Mouse (Mus musculus) adrenal gland, adult 2 months (tissue): ENCODE results near the gene Bcl7b. TPM values are rescaled to one million over a fixed set of nuclear protein-coding genes. Genes with fewer than 3 reads are reported as not detected.

Experiments used
- DNase-seq: peaks from one replicate; pipeline ENCODE4 v3.0.0; 2021
- long read RNA-seq: library from polyadenylated mRNA; stranded (forward); transcript quantifications from one replicate; pipeline ENCODE4 v2.0.0, GENCODE M21; 2021
- polyA plus RNA-seq: library from polyadenylated mRNA; depleted of rRNA; stranded (reverse); fragments of >200 nt; gene quantifications from 2 replicates; pipeline ENCODE4 v1.2.3, GENCODE M21; 2012; rRNA removed
- total RNA-seq, 2 experiments: library from RNA; stranded (reverse); gene quantifications; 2 replicates each; pipeline ENCODE4 v1.2.3; 2021

The Bcl7b gene
- total RNA-seq (10 to 100 TPM; 77.9 to 95.3 TPM), polyA plus RNA-seq (52.4 and 79.9 TPM in 2 replicates)
- long read RNA-seq, transcript Bcl7b-202 (3 exons, 564 nt): minor isoform, 9 of 113 reads
- long read RNA-seq, transcript Bcl7b-201 (6 exons, 1,758 nt): major isoform, 94 of 113 reads
- long read RNA-seq, partial matches to known transcripts: 0 of 113 reads
- long read RNA-seq, other reads (novel, unspliced or antisense): 9 of 113 reads

DNA sequence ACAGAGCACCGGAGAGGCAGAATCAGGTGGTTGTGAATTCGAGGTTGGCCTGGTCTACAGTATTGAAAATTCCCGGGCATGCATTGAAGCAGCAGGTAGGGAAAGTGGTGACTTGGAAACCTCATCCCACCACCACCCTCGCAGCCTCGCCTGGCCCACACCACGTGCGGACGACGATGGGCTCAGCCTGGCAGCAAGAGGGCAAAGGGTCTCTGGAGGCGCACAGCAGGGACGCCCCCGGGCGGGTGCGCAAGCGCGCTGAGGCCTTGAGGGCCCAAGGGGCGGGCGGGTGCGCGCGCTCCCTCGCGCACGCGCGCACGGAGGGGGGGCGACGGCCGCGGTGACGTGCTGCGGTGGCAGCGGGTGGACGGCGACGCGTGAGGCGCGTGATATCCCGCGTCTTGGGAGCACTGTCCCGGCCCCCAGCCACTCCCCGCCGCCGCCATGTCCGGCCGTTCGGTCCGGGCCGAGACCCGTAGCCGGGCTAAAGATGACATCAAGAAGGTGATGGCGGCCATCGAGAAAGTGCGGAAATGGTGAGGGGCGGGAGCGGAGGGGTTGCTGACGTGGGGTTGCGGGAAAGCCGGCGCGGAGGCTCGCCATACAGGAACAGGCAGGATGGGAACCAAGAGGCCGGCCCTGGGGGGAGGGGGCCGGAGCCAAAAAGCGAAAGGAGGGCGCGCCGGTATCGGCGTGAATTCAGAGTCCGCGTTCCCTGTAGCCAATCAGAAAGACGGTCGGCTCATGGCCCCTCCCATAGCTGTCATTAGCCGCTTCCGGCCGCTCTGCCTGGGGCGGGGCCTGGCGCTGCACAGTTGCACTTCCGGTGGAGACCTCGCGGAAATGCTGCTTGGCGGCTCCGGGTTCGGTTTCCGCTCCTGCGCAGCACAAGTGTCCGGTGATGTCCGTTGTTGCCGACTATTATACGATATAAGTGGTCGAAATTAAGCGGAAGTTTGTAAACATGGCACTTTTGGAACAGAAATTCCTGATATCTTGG, at the start of gene Bcl7b:
TSS of gene Bcl7b (plus strand) at position 221 of the 1,000 bp plus-strand sequence.
- DNase-seq: peak; percentile 98

DNA sequence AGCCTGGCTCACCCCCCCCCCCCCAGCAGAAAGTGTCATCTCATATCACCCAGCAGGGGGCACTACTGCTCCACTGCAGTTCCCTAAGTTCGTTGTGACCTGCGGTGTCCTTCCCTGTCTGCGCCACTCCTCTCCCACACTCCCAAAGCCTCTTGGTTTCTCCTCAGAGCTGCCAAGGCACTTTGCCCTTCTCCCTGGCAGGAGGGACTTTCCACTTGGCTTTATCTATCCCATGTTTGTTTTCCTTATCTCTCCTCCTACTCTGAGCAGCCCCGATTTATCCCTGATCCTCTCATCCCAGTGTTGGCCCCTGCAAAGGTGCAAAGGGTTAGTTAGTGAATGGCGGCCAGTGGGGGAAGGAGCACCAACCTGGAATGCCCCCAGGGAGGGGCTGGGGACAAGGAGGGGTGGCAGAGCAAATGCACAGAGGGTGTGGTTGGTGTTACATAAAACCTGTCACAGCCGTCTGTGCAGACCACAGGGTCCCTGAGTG, 49.4 kb upstream of the Bcl7b start:
- DNase-seq: peak; percentile 78

DNA sequence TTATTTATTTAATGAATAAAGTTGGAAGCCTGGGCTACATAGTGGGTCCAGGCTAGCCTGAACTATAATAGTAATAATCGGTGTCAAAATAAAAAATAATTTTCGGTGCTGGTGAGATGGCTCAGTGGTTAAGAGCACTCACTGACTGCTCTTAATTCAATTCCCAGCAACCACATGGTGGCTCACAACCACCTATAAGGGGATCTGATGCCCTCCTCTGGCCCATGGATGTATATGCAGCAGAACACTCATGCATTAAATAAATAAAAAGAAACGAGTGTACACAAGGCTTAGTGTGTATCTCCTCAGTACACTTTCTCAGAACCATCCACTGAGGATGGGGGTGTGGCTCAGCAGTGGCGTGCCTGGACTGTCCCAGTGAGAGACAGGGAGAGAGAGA, 47.3 kb upstream of the Bcl7b start:
- DNase-seq: no peak

DNA sequence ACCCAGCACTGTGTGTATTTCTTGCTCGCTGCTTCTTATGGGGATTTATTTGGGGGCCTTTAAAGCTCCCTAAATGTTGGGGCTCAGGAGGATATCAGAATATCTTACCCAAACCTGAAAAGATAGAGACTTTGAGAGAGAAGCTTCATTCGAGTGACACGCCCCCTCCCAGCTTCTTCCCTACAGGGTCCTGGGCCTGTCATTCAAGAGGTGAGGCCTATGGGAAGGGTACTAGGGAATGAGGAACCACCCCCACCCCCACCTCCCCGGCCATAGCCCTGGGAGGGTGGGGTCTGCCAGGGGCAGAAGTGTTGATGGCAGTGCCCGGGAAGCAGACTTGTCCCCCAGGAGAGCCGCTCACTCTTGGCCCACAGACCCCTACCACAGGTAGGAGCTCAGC, 42.0 kb upstream of the Bcl7b start:
- DNase-seq: no peak

DNA sequence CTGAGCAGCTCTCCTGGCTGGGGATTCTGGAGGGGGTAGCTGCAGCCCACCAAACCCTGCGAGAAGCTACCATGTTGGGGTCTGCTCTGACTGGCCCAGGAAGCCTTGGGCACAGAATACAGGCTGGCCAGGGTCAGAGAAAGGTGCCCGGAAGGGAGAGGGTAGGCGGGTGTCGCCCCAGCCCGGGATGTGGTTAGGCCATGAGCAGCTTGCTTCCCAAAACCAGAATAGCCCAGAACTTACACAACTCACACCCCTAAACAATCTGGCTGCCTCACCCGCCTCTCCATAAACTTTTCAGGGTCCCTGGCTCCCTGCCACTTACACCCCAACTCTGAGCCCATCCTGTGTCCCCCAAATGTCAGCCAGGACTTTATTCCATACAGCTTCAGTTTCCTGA, 40.4 kb upstream of the Bcl7b start:
- no peak for DNase-seq

DNA sequence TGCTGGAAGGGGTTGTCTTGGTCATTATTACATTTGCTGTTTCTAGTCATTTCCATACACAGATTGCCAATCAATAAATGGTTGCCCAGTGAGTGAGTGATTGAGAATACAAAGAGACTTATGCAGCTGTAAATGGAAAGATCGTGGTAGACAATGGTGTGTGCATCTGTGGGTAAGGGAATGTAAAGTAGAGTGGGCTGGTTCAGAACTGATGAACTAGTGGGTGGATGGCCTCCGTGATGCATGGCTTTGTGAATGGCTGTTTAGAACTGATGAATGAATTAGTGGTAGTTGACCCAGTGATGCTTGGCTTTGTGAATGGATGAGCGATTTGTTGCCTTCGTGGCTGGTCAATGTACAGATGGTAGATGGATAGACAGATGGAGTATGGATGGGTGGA, 38.3 kb upstream of the Bcl7b start:
- DNase-seq: no peak

DNA sequence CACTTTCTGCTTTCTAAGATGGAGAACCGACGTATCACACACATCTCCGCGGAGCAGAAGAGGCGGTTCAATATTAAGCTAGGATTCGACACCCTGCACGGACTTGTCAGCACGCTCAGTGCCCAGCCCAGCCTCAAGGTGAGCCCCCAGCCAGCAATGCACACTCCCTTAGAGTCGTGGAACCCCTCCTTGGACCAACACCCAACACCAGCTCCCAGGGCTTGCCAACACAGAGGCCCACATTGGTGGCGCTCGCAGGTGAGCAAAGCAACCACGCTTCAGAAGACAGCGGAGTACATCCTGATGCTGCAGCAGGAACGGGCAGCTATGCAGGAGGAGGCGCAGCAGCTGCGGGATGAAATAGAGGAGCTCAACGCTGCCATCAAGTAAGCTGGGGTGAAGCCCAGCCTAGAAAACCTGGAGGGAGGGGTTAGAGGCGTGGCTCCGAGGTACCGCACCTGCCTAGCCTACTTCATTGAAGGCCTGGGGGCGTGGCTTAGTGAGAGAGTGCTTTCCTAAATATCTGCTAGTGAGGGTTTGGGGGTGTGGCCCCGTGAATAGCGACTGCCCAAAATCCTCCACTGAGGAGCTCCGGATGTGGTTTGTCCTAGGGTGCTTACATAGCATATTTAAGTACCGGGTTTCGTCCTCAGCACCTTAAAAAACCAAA, 34.2 kb upstream of the Bcl7b start:
- DNase-seq: peak; percentile 29

DNA sequence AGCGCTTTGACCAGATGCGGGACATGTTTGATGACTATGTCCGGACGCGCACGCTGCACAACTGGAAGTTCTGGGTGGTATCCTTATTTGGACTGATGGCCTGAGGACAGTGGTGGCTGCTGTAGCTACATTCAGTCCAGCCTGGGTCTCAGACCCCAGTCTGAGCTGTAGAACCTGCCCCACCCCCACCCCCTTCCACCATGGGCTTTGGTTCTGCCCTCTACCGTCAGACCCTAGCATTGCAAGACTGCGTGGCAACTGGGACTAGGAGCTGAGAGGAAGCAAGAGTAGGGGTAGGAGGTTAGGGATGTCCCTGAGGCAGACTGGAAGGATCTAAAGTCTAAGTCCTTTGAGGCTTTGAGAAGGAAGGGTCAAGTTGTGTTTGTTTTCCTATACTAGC, 33.5 kb upstream of the Bcl7b start:
- peak; percentile 33 for DNase-seq

DNA sequence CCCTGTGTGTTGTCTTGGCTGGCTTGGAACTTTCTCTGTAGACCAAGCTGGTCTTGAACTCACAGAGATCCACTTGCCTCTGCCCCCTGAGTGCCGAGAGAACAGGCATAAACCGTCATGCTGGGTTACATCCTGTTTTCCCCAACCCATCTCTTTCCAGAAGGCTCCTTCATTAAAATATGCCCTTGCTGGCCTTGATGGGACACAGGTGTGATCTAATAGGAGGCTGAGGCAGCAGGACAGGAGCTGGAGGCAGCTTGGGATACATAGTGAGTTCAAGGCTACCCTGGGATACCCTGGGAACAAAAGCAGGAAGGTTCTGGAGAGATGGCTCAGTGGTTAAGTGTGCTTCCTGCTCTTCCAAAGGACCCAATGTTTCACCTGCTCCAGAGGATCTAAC, 28.2 kb upstream of the Bcl7b start:
- no peak for DNase-seq

DNA sequence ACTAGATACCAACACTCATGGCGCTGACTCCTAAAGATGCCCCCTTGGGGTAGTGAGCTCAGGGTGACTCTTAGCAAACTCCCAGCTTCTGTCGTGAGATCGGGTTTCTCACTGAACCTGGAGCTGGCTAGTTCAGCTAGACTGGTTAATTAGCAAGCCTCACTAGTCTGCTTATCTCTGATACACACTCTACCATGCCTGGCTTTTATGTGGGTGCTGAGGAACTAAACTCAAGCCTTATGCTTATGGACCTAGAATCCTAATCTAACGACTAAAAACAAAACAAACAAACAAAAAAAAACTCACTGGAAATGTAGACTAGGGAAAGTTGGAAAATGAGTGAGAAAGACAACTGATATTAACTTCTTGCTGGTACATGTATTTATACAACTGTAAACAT, 23.6 kb upstream of the Bcl7b start:
- no peak for DNase-seq

DNA sequence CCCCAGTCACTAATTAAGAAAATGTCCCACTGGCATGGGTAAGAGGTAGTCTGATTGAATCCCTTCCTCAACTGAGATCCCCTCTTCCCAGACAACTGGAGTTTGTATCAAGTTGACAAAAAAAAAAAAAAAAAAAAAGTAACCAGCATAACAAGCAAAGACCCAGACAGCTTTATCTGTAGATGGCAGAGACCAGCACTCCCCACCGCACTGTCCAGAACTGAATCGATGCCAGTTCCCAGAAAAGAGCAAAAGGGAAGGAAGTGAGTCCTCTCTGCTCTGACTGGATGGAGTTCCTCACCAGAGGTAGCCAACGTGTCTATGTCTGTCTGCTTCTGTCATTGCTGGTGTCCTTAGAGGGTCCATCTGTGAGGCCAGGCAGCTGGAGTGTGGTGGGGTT, 22.6 kb upstream of the Bcl7b start:
- DNase-seq: no peak

DNA sequence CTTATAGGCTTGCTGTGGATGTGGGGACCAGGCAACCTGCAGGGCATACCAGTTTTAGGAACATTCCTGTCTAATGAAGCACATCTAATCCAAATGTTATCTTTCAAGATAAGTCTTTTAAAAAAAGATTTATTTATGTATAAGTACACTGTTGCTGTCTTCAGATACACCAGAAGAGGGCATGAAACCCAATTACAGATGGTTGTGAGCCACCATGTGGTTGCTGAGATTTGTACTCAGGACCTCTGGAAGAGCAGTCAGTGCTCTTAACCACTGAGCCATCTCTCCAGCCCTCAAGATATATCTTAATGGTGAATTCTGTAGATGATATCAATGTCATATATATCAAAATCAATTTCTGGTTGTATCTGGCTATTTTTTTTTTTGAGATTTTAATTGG, 22.1 kb upstream of the Bcl7b start:
- DNase-seq: no peak

DNA sequence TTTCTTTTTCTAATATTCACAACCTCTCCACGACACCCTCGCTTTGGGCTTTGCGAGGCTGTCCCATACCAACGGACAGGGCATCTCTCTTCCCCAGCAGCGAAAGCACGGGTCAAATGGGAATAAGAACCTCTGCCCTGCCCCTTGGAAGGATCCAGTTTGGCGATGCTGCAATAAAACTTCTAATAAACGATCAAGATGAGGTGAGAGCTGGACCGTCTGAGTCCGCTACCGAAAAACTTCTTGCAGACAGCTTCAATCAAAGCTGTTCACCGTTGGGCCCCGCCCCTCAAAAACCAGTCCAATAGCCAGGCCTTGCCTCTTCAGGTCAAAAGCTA, 19.4 kb upstream of the Bcl7b start:
- no peak for DNase-seq

DNA sequence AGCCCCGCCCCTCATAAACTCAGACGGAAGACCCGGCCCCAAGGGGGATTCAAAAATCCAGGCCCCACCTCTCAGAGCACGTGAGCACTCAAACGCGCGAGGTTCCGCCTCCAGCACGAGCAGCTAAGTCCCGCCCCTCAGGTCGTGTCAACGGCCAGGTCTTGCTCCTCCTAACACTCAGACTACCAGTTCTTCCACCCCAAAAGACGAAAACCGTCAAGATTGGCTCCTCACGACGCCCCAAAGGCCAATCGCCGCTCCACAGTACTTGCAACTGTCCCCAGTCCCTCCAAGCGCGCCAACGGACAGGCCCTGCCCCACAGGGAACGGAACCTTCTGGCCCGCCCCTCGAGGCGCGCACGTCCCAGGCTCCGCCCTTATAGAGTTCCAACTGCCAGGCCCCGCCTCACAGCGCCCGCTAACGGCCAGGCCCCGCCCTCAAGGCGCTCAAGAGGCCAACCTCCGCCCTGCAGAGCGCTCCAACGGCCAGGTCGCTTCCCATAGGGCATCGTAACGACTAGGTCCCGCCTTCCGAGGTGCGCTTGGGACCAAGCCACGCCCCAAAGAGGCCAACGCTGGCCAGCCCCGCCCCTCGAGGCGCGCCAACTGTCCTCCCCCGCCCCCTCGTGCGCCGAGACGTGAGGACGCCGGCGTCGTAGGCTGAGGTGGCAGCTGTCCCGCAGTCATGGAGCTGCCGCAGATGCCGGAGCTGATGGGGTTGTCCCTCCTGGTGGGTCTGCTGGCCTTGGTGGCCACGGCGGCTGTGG, 18.8 kb upstream of the Bcl7b start, which contains the start of gene Tbl2:
TSS of gene Tbl2 (plus strand) at position 605 of the 767 bp plus-strand sequence.
- peak; percentile 100 for DNase-seq

DNA sequence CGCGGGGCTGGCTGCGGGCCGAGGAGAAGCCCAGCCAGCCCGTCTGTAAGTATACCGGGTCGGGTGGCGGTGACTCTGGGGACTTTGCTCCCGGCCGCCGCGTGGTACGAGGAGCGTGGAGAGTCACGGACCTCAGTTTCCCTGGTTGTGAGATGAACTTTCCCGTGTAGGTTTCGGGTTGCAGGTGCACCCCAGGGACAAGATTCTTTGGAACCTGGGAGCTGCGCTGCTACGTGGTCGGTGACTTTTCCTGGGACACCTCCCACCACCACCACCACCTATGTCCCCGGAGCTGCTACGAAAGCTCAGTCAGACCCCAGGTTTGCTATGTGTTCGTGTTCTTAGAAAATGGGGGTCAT, 18.3 kb upstream of the Bcl7b start:
- DNase-seq: no peak

DNA sequence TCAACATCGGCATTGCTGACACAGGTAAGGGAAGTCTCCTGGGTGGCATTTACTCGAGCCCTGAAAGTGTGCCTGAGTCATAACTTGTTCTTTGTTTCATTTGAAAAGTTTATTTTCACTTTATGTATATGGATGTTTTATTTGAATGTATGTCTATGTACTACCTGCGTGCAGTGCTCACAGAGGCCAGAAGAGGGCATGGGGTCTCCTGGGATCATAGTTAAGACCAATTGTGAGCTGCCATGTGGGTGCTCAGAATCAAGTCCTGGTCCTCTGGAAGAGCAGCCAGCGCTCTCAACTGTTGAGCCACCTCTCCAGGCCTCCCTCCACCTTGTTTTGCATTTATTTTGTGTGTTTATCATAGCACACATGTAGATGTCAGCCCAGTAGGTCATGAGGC, 11.6 kb upstream of the Bcl7b start:
- DNase-seq: no peak

DNA sequence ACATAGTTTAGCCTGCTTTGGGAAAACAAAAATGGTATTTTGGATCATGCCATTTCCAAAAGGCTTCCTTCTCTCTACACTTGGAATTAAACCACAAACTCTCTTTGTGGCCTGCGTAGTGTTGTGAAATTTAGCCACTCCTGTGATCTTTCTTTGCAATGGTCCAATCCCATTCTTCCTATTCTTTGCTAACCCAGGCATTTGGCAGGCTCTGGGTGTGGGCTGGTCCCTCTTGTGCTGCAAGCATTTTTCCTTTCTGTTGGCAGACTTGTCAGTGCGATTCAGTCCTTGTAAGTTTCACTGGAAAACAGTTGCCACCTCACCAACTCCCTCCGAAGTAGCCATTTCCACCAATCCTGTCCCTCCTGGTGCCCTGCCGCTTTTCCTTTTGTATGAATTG, 6.9 kb upstream of the Bcl7b start:
- peak; percentile 72 for DNase-seq

DNA sequence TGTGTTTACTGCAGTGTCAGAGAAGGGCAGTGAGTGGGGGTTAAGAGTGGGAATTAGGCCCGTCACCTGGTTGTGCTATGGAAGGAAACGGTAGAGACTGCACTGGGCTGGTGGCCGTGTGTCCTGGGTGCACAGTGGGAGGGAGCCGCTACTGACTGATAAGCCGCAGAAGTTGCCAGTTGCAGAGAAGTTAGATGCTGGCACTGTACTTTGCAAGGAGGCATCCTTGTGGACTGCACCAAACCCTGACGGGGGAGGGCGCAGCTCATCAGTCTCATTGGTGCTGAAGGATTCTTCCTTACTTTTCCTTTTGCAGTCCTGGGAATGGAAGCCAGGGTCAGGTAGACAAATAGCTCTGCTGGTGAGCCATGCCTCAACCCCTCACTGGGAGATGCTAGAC, 6.4 kb upstream of the Bcl7b start:
- no peak for DNase-seq

DNA sequence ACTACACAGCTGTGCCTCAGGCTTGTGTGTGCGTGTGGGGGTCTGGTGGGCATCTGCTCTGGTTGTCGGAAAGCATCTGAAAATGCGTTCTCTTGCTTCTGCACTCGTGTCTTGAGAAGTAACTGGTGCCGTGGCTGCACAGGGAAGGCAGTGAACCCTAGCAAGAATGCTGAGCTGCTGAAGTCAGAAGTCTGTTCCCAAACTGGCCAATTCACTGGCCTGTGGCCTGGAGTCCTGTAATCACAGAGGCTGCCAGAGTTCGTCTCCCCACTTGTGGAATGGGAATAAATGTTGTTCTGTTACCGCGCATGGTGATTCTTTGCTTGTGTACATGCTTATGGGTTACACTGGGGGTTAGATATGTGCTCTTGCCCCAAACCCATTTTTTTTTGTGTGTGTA, 5.7 kb upstream of the Bcl7b start:
- no peak for DNase-seq

DNA sequence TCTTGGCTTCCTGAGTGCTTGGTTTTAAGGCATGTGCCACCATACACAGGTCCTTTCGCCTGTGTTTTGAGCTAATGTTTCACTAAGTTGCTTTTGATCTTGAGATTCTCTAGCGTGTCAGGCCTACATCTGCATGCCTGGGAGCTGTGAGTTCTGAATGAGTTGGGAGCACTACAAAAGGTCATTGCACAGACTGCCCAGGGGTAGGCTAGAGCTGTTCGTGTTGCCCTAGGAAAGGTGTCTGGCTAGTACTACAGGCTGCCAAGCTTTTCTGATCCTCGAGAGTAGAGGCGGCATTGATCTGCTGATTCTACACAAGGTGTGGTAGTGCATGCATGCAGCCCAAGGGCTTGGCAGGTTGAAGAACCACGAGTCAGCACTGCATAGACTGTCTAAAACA, 5.3 kb upstream of the Bcl7b start:
- DNase-seq: no peak

DNA sequence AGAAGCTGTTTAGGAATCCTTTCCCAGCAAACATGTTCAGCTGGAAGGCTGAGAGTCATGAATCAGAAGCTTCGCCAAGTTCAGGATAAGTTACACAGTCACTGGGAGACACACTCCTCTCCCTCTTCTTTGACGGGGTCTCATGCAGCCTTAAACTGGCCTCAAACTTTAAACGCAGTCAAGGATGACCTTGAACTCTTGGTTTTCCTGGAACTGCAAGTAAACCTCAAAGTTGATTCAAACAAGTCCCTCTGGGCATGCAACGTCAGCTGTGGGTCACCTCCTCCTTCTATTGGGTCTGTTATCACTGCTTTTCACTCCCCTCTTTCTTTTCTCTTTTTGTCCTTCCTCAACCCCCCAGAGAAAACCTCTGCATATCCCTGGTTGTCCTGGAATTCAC, 1.2 kb upstream of the Bcl7b start:
- no peak for DNase-seq

DNA sequence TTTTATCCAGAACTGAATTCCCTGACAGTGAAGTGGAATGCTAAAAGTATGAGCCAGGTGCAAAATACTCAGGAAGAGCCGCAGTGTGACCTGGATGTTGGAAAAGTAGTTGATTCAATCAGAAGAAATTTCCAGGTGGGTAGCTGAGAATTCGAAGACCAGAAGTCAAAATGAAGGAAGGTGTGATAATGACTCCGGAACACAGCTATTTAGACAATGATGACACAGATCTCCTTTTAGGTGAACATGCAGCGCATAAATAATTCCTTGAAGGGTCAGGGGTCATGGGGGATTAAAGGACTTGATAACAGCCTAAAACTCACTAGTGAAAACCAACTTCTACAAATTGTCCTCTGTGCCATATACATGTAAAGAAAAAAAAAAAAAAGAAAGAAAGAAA, 614 bp upstream of the Bcl7b start:
- DNase-seq: no peak
